Mouse (Mus musculus) kidney, postnatal 36 days (tissue): ENCODE measurements around the gene Apc2.
A peak's percentile ranks its signal among the peaks of the same experiment; 100 is the strongest.

Source experiments
- DNase-seq, 2 experiments: peaks; one replicate each; pipeline ENCODE4 v3.0.0; 2021 to 2022; ENCODE audit warnings: mixed read lengths in 2 of 2

Gene Apc2

GRCm38 (mm10) chr10:80262776-80263365, 32.9 kb upstream of the Apc2 start:
- no peak for DNase-seq

- peak; percentile 100 for DNase-seq
Observed at GRCm38 (mm10) chr10:80264341-80265148, 31.2 kb upstream of the Apc2 start.

GRCm38 (mm10) chr10:80265149-80265486, 30.7 kb upstream of the Apc2 start:
- DNase-seq = no peak

- no peak for DNase-seq
Observed at GRCm38 (mm10) chr10:80270099-80270498, 25.7 kb upstream of the Apc2 start.

GRCm38 (mm10) chr10:80270734-80271181, 25.0 kb upstream of the Apc2 start:
- DNase-seq = peak; percentile 79 to 85

GRCm38 (mm10) chr10:80271186-80271843, 24.5 kb upstream of the Apc2 start:
- DNase-seq = no peak

GRCm38 (mm10) chr10:80271870-80272585, 23.7 kb upstream of the Apc2 start:
- DNase-seq = no peak

- DNase-seq = no peak
Observed at GRCm38 (mm10) chr10:80273847-80274246, 21.9 kb upstream of the Apc2 start.

- no peak for DNase-seq
Observed at GRCm38 (mm10) chr10:80276238-80276637, 19.5 kb upstream of the Apc2 start.

- DNase-seq = no peak
Observed at GRCm38 (mm10) chr10:80278390-80278789, 17.4 kb upstream of the Apc2 start.

GRCm38 (mm10) chr10:80279273-80279672, 16.5 kb upstream of the Apc2 start:
- DNase-seq = no peak

GRCm38 (mm10) chr10:80281304-80281703, 14.5 kb upstream of the Apc2 start:
- peak; percentile 87 to 94 for DNase-seq

- DNase-seq = peak; percentile 81 to 84
Observed at GRCm38 (mm10) chr10:80281921-80282371, 13.8 kb upstream of the Apc2 start.

- DNase-seq = no peak
Observed at GRCm38 (mm10) chr10:80282481-80283441, 13.0 kb upstream of the Apc2 start.

GRCm38 (mm10) chr10:80285222-80286070, 10.3 kb upstream of the Apc2 start:
- no peak for DNase-seq

GRCm38 (mm10) chr10:80288097-80288496, 7.7 kb upstream of the Apc2 start:
- no peak for DNase-seq

GRCm38 (mm10) chr10:80288657-80289056, 7.1 kb upstream of the Apc2 start:
- DNase-seq = peak in 1 of 2 experiments; percentile 39

GRCm38 (mm10) chr10:80292251-80293146, 3.3 kb upstream of the Apc2 start, which contains the start of gene Rps15:
TSS of gene Rps15 (plus strand) at chr10:80292453.
- peak; percentile 96 to 97 for DNase-seq

- DNase-seq = no peak
Observed at GRCm38 (mm10) chr10:80293325-80293724, 2.5 kb upstream of the Apc2 start.

- no peak for DNase-seq
Observed at GRCm38 (mm10) chr10:80294311-80294710, 1.5 kb upstream of the Apc2 start.
